Mouse (Mus musculus): ENCODE results near the gene Gm3646.

The Gm3646 gene

DNA sequence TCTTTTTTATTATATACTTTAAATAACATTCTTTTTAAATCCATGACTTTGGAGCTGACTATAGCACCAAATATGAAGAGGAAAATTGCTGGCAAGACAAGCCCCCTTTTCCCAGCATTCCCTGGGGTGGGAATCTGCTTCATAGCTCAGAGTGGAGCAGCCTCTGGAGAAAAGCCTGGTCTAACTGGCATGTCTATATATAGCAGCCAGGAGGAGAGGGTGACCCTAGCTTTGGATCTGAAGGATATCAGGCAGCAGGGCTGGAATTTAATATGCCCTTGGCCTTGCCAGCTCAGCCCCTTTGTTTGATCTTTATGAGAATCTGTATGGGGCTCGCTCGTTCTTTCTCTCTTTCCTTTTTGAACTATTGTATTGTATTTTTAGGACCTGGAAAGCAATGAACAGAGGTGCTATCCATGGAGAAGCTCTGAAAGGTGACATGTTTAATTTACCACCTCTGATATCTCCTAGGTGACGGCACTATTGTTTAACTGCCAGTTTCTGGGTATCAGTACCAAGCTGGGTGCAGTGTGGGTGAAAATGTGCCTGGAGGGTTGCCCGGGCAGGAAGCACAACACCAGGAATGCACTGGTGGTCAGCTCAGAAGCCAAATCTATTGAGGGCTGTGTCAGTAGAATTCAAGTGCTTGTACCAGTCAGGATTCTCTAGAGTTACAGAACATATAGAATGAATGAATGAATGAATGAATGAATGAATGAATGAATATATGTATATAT is at the start of gene Gm3646:
Gene Gm3646 (minus strand): TSS at position 90 of the 737 bp plus-strand sequence.
- DNase-seq (ENCODE audit: low spot score in 2 of 2) = no peak

DNA sequence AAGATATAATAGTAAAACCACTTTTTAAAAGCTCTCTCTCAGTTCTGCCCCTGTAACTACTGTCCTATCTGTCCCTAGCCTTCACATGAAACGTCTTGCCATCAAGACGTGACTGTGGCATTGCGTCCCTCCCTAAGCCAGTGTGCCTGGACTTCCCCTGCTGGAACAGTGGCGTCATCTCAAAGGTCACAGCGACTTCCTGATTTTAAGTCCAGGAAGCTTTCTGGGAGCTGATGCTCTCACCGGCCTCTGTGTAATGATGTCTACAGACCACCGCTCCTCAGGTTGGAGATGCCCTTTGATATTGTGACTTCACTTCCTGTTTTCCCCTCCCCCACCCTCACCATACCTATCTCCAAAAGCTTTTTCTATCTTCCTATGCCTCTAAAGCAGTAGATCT is 41.9 kb upstream of the Gm3646 start:
- no peak for DNase-seq (ENCODE audit: low spot score in 2 of 2)

DNA sequence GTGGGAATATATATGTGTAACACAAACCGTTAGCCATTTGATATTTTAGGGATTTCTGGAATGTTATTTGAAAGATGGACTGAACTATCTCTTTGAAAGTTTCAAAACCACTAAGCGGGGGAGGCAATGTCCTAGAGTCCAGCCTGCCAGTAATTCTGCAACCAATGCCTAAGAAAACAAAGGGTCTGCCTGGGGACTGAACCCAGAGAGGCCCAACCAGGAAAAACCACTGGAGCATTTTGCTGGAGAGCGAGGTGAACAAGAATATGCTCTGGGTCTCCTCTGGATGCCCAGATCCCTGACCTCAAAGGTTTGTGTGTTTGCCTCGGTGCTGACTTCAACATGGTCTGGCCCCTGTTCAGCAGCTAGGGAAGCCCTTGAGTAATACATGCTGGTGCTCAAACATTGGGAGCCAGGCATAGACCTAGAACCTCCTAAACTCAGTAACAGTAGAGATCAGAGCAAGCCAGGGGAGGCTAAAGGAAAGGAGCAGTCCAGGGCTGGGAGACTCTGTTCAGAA is 41.0 kb upstream of the Gm3646 start:
- no peak for DNase-seq (ENCODE audit: low spot score in 2 of 2)

DNA sequence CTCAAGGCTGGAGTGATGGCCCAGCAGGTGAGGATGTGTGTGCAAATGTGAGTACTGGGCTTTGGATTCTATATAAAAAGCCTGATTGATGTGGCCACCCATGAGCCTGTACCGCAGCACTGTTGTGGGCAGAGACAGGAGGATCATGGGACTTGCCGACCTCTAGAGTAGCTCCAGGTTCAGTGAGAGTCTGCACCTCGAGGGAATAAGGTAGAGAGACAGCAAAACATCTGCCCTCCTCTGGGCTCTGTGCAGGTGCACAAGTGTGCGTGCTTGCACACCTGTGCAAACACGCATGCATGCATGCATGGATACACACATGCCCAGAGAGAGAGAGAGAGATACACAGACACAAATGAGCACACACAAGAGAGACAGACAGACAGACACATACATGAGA is 38.2 kb upstream of the Gm3646 start:
- no peak for DNase-seq (ENCODE audit: low spot score in 2 of 2)

DNA sequence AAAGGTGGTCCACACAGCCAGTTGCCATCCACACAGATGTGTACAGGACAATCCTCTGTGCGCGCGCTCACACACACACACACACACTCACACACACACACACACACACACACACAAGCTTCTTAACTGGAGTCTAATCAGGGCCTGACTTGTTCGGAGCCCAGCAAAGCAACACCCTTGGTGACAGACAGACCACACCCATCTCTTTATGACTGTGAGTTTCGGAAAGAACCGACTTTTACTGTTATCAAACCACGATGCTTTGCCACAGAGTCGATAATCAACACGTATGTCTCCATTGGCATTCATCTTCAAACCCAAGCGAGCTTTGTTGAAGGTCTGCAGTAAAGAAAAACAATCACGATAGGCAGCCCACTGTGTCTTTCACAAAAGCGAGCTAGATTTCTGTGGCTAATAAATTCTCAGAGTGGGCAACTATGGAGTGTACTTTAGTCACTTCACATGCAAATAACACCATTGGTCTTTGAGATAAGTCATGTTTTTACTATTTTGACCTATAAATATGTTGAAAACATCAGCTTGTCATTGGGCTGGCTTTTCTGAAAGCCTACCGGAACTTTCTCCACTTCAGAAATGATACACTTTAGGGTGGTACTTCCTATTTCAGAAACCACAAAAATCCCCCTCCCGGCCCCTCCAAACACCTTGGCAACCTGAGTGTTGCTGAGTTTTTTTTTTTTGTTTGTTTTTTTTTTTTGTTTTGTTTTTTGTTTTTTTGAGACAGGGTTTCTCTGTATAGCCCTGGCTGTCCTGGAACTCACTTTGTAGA is 37.3 kb upstream of the Gm3646 start:
- no peak for DNase-seq (ENCODE audit: low spot score in 2 of 2)

DNA sequence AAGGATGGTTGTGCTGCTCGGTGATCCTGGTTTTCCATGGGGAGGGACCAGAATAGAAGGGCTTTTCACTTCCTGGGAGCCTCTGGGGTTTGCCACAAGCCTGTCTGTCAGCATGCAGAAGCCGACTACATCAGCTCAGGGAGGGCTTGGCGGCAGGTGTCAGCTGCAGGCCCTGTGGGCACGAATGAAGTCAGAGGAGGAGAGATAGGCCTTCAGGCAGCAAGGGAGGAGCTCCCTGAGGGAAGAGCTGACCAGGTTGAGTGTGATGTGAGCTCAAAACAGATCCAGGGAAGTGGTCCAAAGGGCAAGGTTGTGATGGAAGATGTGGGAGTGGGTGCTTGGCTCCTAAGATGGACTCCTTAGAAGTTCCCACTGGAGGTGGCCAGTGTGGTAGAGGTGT is 35.7 kb upstream of the Gm3646 start:
- no peak for DNase-seq (ENCODE audit: low spot score in 2 of 2)

DNA sequence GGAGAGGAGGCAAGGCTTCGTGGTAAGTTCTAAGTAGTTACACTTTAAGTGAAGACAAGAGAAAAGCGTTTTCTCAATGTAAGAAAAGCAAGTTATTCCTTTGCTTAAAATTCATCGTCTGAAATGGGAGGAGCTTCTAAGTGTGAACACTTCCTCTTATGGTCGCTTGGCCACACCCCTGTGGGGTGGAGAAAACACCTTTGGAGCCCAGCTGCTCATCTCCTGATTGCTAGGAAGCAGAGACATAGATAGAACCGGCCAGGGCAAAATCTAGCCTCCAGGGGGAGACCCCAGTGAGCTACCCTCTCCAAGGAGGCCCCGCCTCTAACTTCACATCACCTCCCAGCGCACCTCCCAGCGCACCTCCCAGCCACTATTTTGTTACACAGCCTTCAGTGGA is 34.7 kb upstream of the Gm3646 start:
- no peak for DNase-seq (ENCODE audit: low spot score in 2 of 2)

DNA sequence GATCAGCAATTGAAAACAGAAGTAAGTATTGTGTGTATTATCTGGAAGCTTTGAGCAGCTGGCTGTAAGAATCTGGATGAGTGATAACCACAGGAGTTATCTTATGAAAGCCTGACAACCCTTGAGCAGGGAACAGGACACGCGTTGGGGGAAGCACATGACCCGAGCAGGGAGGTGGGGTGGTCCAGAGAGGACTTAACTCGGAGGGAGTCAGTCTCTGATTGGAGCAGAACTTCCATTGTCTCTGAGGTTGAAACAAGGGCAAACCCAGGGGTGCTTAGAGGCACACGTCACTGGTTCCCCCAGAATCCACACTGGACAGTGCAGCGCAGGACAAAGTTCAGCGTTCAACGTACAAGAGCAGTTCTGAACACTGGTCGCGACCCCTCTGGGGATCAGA is 34.1 kb upstream of the Gm3646 start:
- no peak for DNase-seq (ENCODE audit: low spot score in 2 of 2)

DNA sequence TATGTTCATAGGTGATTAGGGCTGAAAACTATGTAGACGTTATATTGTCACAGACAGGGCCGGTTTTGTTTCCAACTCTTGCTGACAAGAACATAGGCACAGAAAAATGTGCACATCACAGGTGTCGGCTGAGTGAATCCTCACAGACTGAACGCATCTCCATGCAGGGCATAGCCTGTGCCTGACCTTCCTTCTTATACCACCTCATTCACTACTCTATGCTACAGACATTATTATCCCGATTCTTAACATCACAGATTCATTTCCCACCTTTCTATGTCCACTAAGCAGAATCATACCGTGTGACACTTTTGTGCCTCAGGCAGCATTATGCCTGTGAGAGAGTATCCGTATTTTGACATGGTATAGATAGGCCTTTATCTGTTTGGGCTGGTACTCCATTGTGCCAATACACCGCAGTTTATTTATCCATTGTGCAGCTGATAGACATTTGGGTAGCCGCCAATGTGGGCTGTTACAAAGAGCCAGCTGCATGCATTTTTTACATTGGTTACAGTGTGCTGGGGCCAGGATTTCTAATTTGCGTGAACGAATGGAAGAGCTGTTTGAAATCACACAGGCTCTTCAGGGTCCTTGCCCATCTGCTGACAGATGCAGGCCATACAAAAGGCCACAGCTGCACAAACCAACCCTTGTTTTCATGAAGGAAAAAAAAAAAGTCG is 33.5 kb upstream of the Gm3646 start:
- no peak for DNase-seq (ENCODE audit: low spot score in 2 of 2)

DNA sequence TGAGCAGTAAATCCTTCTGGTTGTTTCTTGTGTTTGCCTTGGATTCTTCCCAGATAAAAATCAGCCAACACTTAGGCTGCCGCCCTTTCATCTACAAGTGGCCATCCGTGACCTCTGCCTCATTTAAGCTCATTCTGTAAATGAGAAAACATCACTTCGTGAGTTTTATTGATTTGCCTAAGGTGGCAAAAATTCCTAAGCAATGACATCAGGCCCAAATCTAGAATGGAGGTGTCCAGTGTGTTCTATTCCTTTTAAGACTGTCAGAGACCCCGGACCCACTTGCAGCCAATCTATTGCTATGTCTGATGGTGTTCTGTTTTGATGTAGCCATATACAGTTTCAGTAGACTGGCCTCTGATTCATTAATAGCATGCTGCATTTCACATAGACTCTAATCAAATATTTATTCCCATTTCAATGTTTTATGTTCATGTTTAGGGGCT is 26.5 kb upstream of the Gm3646 start:
- no peak for DNase-seq (ENCODE audit: low spot score in 2 of 2)

DNA sequence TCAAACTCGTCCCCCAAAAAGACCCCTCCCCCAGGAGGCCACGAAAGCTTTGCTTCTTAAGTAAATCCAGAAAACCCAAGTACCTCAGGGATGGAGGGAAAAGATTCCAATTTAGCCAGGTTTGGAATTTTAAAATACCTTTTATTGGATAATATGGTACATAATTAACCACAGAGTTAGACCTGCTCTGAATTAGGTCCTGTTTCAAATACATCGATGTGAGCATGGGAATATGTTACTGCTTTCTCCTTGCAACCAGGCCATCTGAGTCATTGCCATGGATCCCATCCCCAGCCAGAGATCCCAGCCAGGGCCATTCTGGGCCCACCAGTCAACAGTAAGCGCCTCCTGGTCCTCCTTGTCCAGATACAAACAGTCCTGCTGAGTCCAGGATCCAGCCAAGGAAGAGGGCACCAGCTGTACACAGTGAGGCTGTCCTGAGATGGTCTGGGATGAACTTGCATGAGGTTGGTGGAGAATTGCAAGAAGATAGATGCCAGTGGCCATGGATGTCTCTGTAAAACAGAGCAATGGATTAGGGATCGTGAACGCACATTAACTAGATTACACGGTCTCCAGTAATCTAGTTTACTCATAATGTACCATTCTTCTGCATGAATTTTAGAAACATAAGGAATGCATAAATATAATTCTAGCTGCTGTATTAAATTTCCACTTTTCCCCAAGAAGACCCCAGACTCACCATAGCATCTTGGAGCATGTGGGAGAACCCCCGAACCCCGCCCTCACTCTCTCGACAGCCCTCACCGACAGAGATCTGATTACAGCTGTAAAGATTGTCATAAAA is 25.9 kb upstream of the Gm3646 start:
- no peak for DNase-seq (ENCODE audit: low spot score in 2 of 2)

DNA sequence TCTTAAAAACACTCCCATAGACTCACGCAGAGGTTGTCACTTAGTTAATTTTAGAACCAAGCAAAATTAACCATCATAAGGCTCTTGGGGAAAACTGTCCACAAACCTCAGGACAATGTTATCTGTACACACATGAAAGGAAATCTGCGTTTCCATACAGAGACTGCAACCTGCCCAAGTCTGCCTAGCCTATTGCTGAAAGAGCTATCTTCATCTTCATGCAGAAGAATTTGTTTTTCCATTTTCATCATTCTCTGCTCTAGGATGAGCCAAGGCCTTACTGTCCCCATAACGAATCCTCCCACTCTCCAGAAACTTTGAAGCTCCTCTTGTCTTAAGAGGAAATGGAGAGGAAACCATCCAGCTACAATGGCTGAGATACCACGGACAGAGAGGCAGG is 19.8 kb upstream of the Gm3646 start:
- no peak for DNase-seq (ENCODE audit: low spot score in 2 of 2)

DNA sequence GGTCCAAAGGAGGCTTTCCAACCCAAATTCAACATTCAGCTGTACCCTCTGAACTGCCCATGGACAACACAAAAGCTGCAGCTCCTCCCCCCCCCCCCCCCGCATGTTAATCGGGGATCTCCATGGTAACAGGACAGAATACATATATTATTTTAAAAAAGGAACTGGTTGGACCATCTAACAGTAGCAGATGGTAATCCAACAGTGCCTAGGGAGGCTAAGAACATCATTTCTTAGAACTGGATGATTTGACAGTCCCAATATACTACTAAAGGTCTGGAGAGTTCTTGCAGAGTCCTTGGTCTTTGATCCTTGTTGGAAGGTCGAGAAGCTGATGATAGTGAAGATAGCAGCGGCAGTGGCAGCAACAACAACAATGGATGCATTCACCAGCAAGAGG is 19.1 kb upstream of the Gm3646 start:
- DNase-seq (ENCODE audit: low spot score in 2 of 2) = no peak

DNA sequence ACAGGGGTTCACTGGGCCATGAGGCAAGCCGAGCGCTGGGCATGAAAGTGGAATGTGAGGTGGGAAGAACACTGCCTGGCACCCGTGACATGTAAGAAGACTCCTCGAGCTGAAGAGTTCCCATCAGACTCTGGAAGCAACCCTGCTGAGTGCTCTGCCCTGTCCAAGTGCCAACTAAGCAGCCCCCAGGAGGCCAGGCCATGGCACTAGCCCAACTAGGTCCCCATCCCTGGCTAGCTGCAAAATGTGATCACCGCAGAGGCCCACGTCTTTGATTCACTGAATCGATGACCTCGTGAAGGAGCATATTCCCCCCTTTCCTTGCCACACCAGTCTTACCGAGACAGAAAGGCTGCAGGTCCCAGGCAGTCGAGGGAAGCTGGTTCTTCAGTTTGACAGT is 14.5 kb upstream of the Gm3646 start:
- no peak for DNase-seq (ENCODE audit: low spot score in 2 of 2)

DNA sequence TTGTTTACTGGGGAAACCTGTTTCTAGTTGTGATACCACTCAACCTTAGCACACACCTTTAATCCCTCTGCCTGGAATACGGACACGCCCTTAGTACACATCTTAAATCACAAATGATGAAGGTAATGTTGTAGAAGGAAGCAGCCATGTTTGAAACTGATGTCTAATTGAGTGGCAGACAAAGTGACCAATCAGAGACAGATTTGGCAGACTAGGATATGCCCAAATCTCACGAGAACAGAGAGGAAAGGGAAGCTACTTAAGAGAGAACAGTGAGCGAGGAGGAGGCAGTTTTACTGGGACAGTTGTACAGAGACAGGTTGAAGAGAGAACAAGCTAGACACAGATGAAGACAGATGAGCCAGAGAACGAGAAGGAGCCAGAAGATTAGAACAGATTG is 10.6 kb upstream of the Gm3646 start:
- DNase-seq (ENCODE audit: low spot score in 2 of 2) = no peak

DNA sequence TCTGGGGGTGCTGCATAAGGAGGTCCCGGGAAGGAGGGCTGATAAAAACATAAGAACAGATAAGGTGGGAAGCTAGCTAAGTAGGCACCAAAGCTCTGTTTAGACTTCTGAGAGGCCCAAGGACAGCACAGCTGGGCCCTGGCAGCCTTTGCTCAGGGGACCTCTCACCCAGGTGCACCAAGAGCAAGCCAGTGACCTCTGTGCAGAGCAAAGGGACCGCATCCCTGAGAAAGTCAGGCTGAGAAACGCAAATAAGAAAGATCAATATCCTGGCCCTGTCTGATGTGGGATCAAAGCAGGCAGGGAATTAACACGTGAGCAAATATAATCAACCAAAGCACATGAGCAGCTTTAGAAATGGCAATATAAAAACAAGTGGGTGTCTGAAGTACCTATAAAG is 7.9 kb upstream of the Gm3646 start:
- DNase-seq (ENCODE audit: low spot score in 2 of 2) = no peak

DNA sequence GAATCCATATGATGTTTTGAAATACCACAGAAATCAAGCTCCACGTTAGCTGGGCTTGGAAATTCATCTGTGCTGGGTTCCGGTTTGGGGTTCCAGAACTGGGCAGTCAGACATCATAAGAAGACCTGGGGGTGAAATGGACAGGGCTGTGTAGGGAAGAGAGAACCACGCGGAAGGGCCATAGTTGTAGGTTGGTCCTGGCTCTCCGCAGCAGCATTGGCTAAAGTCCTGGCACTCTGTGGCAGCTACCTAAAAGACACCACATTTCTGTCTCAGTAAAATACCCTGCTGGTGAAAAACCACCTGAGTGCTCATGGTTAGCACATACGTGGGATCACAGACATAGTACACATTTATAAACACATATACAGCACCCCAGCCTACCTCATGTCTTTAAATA is 343 bp downstream of the Gm3646 start:
- DNase-seq (ENCODE audit: low spot score in 2 of 2) = no peak

DNA sequence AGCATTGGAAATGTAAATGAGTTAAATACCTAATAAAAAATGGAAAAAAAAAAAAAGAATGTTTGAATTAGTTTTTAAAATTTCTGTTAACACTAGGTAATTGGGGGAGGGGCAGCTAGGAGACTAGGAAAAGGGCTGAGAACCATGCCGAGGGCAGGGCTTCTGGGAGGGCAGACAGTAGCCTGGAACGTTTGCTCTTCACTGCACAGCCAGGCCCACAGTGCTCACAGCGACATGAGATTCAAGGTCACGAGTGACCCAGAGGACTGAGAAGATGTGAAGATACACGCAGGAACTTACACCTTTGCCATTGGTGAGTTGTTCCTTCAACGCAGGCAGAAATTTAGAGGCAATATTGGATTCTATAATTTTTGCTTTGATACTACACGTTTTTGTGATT is 2.2 kb downstream of the Gm3646 start:
- DNase-seq (ENCODE audit: low spot score in 2 of 2) = no peak

DNA sequence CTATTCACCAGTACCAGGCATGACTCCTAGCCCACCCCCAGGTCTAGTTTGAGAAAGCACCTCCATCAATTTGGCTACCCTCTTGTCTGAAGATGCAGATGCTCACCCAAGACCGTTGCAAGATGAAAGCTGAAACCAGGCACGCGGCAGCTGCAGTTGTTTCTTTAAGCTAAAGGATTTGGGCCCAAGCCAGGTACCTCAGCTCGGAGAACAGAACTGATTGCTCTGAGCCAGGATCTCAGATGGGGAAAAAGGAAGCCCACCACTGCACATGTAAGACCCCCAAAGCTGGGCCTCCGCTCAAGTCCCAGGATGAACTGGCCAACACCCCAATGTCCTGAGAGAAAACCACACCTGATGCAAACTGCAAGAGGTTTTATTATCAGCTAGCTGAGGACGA is 7.6 kb downstream of the Gm3646 start:
- DNase-seq (ENCODE audit: low spot score in 2 of 2) = no peak

DNA sequence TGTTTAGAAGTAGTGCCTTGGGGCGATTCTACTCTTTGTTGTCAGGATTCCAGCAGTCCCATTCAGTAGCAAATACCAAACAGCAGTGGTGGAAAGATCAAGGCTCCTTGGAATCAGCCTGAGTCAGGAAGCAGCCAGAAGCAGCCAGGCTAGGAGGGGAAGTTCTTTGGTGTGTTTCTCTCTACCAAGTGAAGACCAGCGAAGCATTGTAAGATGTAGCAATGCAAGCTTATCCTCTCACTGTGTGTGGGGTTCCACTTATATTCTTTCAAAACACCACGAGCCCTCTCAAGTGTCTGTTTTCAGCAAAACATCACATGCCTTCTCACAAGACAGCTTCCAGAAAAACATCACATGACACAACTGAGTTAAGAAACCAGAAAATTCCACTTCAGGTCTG is 8.4 kb downstream of the Gm3646 start:
- DNase-seq (ENCODE audit: low spot score in 2 of 2) = no peak

DNA sequence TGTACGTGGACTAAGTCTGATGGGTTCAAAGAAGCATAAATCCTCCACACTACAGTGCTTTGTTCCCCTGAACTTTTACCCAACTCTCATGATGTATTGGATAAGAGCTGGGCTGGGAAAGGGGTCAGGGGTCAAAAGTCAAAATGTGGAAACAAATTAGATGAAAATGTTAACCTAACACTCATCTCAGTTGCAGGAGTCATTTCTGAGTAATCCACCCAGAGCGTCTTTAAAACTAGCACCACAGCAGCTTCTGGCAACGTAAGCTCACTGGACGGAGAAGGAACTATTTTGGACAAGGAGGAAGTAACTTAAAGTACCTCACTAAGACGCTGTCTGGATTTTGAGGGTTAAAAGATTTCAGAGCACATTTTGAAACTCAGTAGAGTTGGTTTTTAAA is 20.5 kb downstream of the Gm3646 start:
- DNase-seq (ENCODE audit: low spot score in 2 of 2) = no peak

DNA sequence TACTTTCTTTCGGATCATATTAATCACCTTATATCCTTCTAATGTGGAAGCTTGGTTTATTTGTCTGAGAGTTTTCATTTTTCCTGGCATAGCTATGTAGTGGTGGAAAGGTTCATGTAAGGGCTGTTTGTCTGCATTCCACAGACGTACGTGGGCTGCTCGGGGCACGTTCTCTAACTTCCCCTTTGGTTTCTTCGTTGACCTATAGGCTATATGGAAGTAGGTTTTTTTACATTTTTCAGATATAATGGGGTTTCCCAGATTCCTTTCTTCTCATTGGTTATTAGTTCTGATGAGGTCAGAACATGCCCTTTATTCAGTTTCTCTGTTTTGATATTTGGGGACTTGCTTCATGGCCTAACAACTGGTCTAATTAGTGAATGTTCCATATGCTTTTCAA is 23.3 kb downstream of the Gm3646 start:
- DNase-seq (ENCODE audit: low spot score in 2 of 2) = no peak
